Mouse (Mus musculus) granulocyte monocyte progenitor cell, adult 5-6 weeks (primary cell): ENCODE measurements around the gene Olfr1318. TPM values are rescaled to one million over a fixed set of nuclear protein-coding genes. Genes with fewer than 3 reads are reported as not detected.

Experiments used
- ATAC-seq: replicated peaks from 2 replicates; pipeline ENCODE4 v1.8.0; 2016; ENCODE audit warnings: mild to moderate bottlenecking, moderate TSS enrichment, inconsistent platforms; ENCODE audit not compliant: poor library complexity, severe bottlenecking
- total RNA-seq, 2 experiments: library from RNA; stranded (forward) in 1 of 2; stranded (reverse) in 1 of 2; fragments of 200-712, 200-1000 nt in 1 of 2; fragments of >200 nt in 1 of 2; fragmentation: Nextera tagmentation in 1 of 2; gene quantifications; 2 replicates each; pipeline ENCODE4 v1.2.3; 2014 to 2017

Gene Olfr1318
- total RNA-seq (2014; fragmentation: Nextera tagmentation), result not detected in 2 replicates
- not detected in 2 replicates for total RNA-seq (2017)

DNA sequence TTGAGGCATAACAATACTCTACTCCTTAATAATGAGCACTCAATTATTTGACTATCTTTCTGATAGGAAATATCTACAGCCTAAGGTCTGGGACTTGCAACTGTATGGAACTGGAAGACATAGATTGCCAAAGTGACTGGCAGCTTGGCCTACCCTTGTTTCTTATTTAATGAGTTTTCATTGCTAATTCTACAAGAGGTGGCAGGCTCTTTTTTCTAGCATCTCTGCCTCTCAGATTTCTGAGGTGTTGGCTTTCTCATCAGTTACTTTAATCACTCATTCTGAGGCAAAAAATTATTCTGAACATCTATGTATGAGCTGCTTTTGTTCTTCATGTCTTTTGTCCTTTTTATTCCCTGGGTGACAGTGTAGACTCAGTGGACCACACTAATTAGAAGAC, at the start of gene Olfr1318:
Gene Olfr1318, plus strand, starts transcription at position 301 of the 400 bp plus-strand sequence.
- ATAC-seq, result no peak

DNA sequence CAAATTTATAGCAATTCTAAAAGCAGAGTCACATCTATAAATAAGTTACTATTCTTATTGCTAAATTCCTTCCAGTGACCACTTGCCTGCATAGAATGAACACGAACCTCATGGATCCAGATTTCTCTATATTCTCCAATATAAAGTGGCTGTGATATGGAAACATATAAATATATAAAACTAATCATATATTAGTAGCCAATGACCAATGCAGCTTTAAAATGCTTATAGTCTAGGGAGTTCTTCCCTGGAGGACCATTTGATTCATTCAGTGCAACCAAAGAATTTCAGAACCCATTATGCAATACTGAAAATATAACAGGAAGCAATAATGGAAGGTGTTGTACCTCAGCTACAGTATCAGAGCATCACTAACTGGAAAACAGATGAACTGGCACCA, 38.7 kb upstream of the Olfr1318 start, which contains the start of gene Olfr1315-ps1:
Gene Olfr1315-ps1, minus strand, starts transcription at position 101 of the 400 bp plus-strand sequence.
- no peak for ATAC-seq

DNA sequence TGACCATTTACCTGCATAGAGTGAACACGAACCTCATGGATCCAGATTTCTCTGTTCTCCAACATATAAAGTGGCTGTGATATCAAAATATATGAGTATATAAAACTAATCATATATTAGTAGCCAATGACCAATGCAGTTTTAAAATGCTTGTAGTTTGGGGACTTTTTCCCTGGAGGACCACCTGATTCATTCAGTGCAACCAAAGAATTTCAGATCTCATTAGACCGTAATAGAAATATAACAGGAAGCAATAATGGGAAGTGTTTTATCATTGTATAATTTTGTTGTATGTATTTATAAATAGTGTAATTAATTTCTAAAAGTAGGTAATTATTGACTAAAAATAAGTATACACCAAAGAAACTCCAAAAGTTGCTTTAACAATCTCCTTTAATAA, 19.1 kb upstream of the Olfr1318 start, which contains the start of gene Olfr1316:
Gene Olfr1316, minus strand, starts transcription at position 101 of the 400 bp plus-strand sequence.
- ATAC-seq, result no peak

DNA sequence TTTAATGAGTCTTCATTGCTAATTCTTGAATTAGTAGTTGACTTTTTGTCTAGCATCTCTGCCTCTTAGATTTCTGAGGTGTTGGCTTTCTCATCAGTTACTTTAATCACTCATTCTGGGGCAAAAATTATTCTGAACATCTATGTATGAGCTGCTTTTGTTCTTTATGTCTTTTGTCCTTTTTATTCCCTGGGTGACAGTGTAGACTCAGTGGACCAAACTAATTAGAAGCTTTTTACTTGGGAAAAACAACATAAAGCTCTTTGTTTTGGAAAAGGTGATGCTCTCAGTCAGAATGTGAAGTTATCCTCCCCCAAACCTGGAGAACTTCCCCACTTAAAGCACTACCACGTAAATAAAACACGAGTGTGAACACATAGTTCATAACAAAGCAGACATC, 14.0 kb upstream of the Olfr1318 start, which contains the start of gene Olfr1317:
Gene Olfr1317, plus strand, starts transcription at position 301 of the 400 bp plus-strand sequence.
- no peak for ATAC-seq

DNA sequence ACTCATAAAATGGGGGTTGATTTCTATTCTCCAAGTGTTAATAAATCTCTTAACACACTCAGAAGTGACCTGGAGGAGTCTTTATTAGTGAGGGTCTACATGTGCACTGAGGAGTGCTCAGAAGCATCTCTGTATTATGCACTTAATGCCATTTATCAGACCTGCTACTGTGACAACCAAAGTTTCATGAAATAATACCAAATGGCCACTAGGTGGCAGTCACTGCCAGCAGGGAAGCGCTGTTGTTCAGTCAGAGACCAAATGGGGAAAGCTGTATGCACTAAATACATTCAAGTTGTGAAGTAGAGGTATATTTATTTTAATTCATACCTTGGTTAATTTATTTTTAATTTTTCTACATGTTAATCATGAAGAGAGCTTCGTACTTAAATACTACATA, 42.9 kb downstream of the Olfr1318 start:
- peak; percentile 99 for ATAC-seq

DNA sequence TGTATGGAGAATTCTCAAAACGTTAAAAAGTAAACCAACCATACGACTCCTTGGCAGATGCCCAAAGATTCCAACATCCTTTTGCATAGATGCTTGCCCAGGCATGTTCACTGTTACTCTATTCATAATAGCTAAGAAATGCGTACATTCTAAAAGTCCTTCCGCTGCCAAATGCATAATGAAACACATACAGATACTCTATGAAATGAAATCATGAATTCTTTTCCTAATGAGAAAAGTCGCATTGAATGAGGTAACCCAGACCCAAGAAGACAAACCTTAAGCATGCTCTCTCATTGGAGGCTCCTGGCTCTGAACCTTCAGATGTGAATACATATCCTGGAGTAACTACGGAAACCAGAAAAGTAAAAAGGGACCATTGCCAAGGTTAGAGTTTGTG, 49.1 kb downstream of the Olfr1318 start:
- no peak for ATAC-seq

Other genes starting within 250 kb of the Olfr1318 start
- not detected in 2 replicates for gene Olfr1306, start 237.9 kb upstream of the Olfr1318 start, total RNA-seq (2014; fragmentation: Nextera tagmentation)
- not detected in 2 replicates for gene Olfr1306, start 237.9 kb upstream of the Olfr1318 start, total RNA-seq (2017)
- gene Olfr1307, start 204.8 kb upstream of the Olfr1318 start, total RNA-seq (2014; fragmentation: Nextera tagmentation), result not detected in 2 replicates
- not detected in 2 replicates for gene Olfr1307, start 204.8 kb upstream of the Olfr1318 start, total RNA-seq (2017)
- gene Olfr1308, start 189.3 kb upstream of the Olfr1318 start, total RNA-seq (2014; fragmentation: Nextera tagmentation), result not detected in 2 replicates
- gene Olfr1308, start 189.3 kb upstream of the Olfr1318 start, total RNA-seq (2017), result not detected in 2 replicates
- not detected in 2 replicates for gene Olfr1309, start 163.9 kb upstream of the Olfr1318 start, total RNA-seq (2014; fragmentation: Nextera tagmentation)
- not detected in 2 replicates for gene Olfr1309, start 163.9 kb upstream of the Olfr1318 start, total RNA-seq (2017)
- not detected in 2 replicates for gene Olfr1310, start 141.5 kb upstream of the Olfr1318 start, total RNA-seq (2014; fragmentation: Nextera tagmentation)
- gene Olfr1310, start 141.5 kb upstream of the Olfr1318 start, total RNA-seq (2017), result not detected in 2 replicates
- gene Olfr1311, start 129.8 kb upstream of the Olfr1318 start, total RNA-seq (2014; fragmentation: Nextera tagmentation), result not detected in 2 replicates
- gene Olfr1311, start 129.8 kb upstream of the Olfr1318 start, total RNA-seq (2017), result not detected in 2 replicates
- gene Olfr1312, start 104.0 kb upstream of the Olfr1318 start, total RNA-seq (2014; fragmentation: Nextera tagmentation), result not detected in 2 replicates
- gene Olfr1312, start 104.0 kb upstream of the Olfr1318 start, total RNA-seq (2017), result not detected in 2 replicates
- not detected in 2 replicates for gene Olfr1313, start 76.4 kb upstream of the Olfr1318 start, total RNA-seq (2014; fragmentation: Nextera tagmentation)
- gene Olfr1313, start 76.4 kb upstream of the Olfr1318 start, total RNA-seq (2017), result not detected in 2 replicates
- gene Olfr1314, start 57.4 kb upstream of the Olfr1318 start, total RNA-seq (2014; fragmentation: Nextera tagmentation), result not detected in 2 replicates
- gene Olfr1314, start 57.4 kb upstream of the Olfr1318 start, total RNA-seq (2017), result not detected in 2 replicates
- not detected in 2 replicates for gene Olfr1315-ps1, start 38.8 kb upstream of the Olfr1318 start, total RNA-seq (2014; fragmentation: Nextera tagmentation)
- not detected in 2 replicates for gene Olfr1315-ps1, start 38.8 kb upstream of the Olfr1318 start, total RNA-seq (2017)
- gene Olfr1316, start 19.2 kb upstream of the Olfr1318 start, total RNA-seq (2014; fragmentation: Nextera tagmentation), result not detected in 2 replicates
- gene Olfr1316, start 19.2 kb upstream of the Olfr1318 start, total RNA-seq (2017), result not detected in 2 replicates
- not detected in 2 replicates for gene Olfr1317, start 13.9 kb upstream of the Olfr1318 start, total RNA-seq (2014; fragmentation: Nextera tagmentation)
- not detected in 2 replicates for gene Olfr1317, start 13.9 kb upstream of the Olfr1318 start, total RNA-seq (2017)
- gene Lpcat4, start 85.3 kb downstream of the Olfr1318 start, total RNA-seq (2014; fragmentation: Nextera tagmentation), result 17.3 and 26.8 TPM in 2 replicates
- 7.7 and 10.6 TPM in 2 replicates for gene Lpcat4, start 85.3 kb downstream of the Olfr1318 start, total RNA-seq (2017)
- gene Nutm1, start 105.1 kb downstream of the Olfr1318 start, total RNA-seq (2014; fragmentation: Nextera tagmentation), result not detected in 2 replicates
- not detected in 2 replicates for gene Nutm1, start 105.1 kb downstream of the Olfr1318 start, total RNA-seq (2017)
- 139 and 177 TPM in 2 replicates for gene Nop10, start 107.7 kb downstream of the Olfr1318 start, total RNA-seq (2014; fragmentation: Nextera tagmentation)
- gene Nop10, start 107.7 kb downstream of the Olfr1318 start, total RNA-seq (2017), result 220 and 244 TPM in 2 replicates
- 57.3 and 62.2 TPM in 2 replicates for gene Slc12a6, start 111.6 kb downstream of the Olfr1318 start, total RNA-seq (2014; fragmentation: Nextera tagmentation)
- 51.3 and 51.8 TPM in 2 replicates for gene Slc12a6, start 111.6 kb downstream of the Olfr1318 start, total RNA-seq (2017)
- gene Gm21985, start 112.1 kb downstream of the Olfr1318 start, total RNA-seq (2014; fragmentation: Nextera tagmentation), result 0.75 TPM in 1 of 2 replicates, not detected in the other
- gene Gm21985, start 112.1 kb downstream of the Olfr1318 start, total RNA-seq (2017), result 0.36 TPM in 1 of 2 replicates, not detected in the other
- 58.9 and 83.9 TPM in 2 replicates for gene Emc4, start 213.8 kb downstream of the Olfr1318 start, total RNA-seq (2014; fragmentation: Nextera tagmentation)
- gene Emc4, start 213.8 kb downstream of the Olfr1318 start, total RNA-seq (2017), result 73.6 and 78.2 TPM in 2 replicates
- 18.0 and 18.1 TPM in 2 replicates for gene Katnbl1, start 225.0 kb downstream of the Olfr1318 start, total RNA-seq (2014; fragmentation: Nextera tagmentation)
- gene Katnbl1, start 225.0 kb downstream of the Olfr1318 start, total RNA-seq (2017), result 16.4 and 18.1 TPM in 2 replicates